Mouse (Mus musculus) limb, embryonic 11.5 days (tissue): ENCODE results near the gene Scai. TPM values are rescaled to one million over a fixed set of nuclear protein-coding genes. Genes with fewer than 3 reads are reported as not detected.
"Not testable (repeated sequence)": the region's sequence is repeated elsewhere in the genome, so short reads cannot be mapped to it uniquely, and the experiment has no call there.

Experiments used
- ATAC-seq: fragments of 200-750 bp; cut with Nextera tagmentation; 2 replicates; pipeline ENCODE4 v1.8.0; 2017; ENCODE audit warnings: low read depth; ENCODE audit not compliant: insufficient number of reproducible peaks, low FRiP score, low TSS enrichment
- DNase-seq: peaks from one replicate; pipeline ENCODE4 v3.0.0-alpha.2; 2015; ENCODE audit warnings: low spot score
- H3K27ac ChIP-seq: fragments of 300-500 bp; sonication (generic); replicated peaks from 2 replicates; pipeline ENCODE4 v1.5.1; 2014; ENCODE audit warnings: low read depth, mild to moderate bottlenecking, low read length
- H3K27me3 ChIP-seq: fragments of 300-500 bp; sonication (generic); 2 replicates; pipeline ENCODE4 v1.6.1; 2014; ENCODE audit warnings: mild to moderate bottlenecking, low read length, mixed read lengths; ENCODE audit not compliant: control insufficient read depth, insufficient read depth
- H3K36me3 ChIP-seq: fragments of 300-500 bp; sonication (generic); 2 replicates; pipeline ENCODE4 v1.6.1; 2014; ENCODE audit warnings: mild to moderate bottlenecking, low read length, moderate library complexity, mixed read lengths; ENCODE audit not compliant: control insufficient read depth, insufficient read depth
- H3K4me1 ChIP-seq: fragments of 300-500 bp; sonication (generic); 2 replicates; pipeline ENCODE4 v1.6.1; 2014; ENCODE audit warnings: low read length, mixed read lengths; ENCODE audit not compliant: control insufficient read depth, insufficient read depth
- H3K4me2 ChIP-seq: fragments of 300-500 bp; sonication (generic); 2 replicates; pipeline ENCODE4 v1.6.1; 2014; ENCODE audit warnings: low read depth, mild to moderate bottlenecking, moderate library complexity; ENCODE audit not compliant: severe bottlenecking
- H3K4me3 ChIP-seq: fragments of 300-500 bp; sonication (generic); 2 replicates; pipeline ENCODE4 v1.5.1; 2014; ENCODE audit warnings: low read depth, low read length
- H3K9ac ChIP-seq: fragments of 300-500 bp; sonication (generic); 2 replicates; pipeline ENCODE4 v1.6.1; 2014; ENCODE audit warnings: mild to moderate bottlenecking, low read length
- H3K9me3 ChIP-seq: fragments of 300-500 bp; sonication (generic); 2 replicates; pipeline ENCODE4 v1.6.1; 2016; ENCODE audit warnings: low read length; ENCODE audit not compliant: control insufficient read depth
- WGBS: fragments of 180-500 bp; shearing (Covaris S2); extraction: QIAGEN DNeasy Blood & Tissue Kit; methylation state at CpG from one replicate; pipeline ENCODE4 v1.1.7; 2014; 5-methylcytosine and 5-hydroxymethylcytosine counted together
- polyA plus RNA-seq: library from polyadenylated mRNA; unstranded; fragments of >200 nt; fragmentation: Nextera tagmentation; extraction: Ambion mirVana; gene quantifications from 2 replicates; pipeline ENCODE4 v1.2.1, GENCODE M21; 2014

Scai gene
- polyA plus RNA-seq = 11.4 and 11.7 TPM in 2 replicates

DNA sequence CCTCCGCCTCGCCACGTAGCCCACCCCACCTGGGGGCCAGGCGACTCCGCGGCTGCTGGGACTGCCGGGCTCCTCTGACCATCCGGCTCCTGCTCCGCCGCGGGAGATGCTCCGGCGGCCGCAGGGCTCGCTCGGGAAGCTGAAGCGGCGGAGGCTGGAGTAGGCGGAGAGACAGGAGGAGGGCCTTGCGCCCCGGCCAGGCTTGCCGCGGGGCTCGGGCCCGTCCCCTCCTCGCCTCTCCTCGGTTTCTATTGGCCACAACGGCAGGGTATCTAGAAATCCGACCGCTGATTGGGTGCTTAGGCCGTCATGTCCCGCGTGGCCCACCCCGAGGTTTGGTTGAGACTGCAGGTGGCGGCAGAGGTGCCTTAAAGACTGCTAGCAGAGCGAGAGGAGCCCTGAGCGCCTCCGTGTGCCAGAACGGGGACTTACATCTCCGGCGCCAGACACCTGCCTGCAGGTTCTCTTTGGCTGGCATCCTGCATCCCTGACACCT, at the start of gene Scai:
Gene Scai, minus strand, starts transcription at position 174 of the 496 bp plus-strand sequence.
- DNase-seq (peak; percentile 97), ATAC-seq (peak; percentile 100)
- WGBS = 0% methylated on average over 36 of the region's 41 CpGs

DNA sequence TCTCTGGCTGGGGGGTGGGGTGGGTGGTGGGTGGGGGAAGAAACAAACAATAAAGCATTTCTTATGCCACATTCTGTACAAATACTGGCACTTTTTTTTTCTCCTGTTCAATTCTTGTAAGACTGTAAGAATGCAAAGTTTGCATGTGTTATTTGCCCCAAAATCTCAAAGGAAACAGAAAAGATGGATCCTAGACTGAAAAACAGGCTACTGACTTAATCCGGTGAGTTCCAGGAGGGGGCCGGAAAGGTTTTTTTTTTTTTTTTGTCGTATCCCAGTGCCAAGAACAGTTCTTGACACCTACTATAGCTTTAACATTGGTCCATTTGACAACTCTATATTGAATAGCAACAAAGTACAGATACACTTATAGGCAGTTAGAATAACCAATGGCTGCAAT, 36.2 kb upstream of the Scai start:
- Histone ChIP-seq H3K9me3 (no peaks in the 10 kb centered on the region), H3K27ac (no peak overlapping the region; the same call in 1 of the 2 replicates), H3K27me3 (no peaks in the 10 kb centered on the region), H3K4me3 (peak overlapping the region; percentile 75), H3K36me3 (no peaks in the 10 kb centered on the region), H3K4me1 (no peaks in the 10 kb centered on the region), H3K9ac (0 out of 2 replicates have a peak overlapping the region, but pooled peaks have one; percentile 81), H3K4me2 (peak overlapping the region; percentile 38)
- no peak for DNase-seq
- 39% methylated on average over 3 of the region's 3 CpGs for WGBS
- no peak for ATAC-seq

More for the DNA sequence above, at the start of gene Scai:
- peak within 1 kb of the TSS; percentile 95 for H3K27ac ChIP-seq
- peak within 1 kb of the TSS; percentile 52 for H3K4me2 ChIP-seq
- H3K4me3 ChIP-seq = peak within 1 kb of the TSS; percentile 79
- H3K9me3 ChIP-seq = no peaks in the 10 kb centered on the region
- H3K36me3 ChIP-seq = peaks cover 2% of the 10 kb centered on the region; the same call in 1 of the 2 replicates
- peak within 1 kb of the TSS; percentile 91 for H3K9ac ChIP-seq
- H3K4me1 ChIP-seq = 0 out of 2 replicates have a peak, but pooled peaks cover 5% of the 10 kb centered on the region
- H3K27me3 ChIP-seq = no peaks in the 10 kb centered on the region

DNA sequence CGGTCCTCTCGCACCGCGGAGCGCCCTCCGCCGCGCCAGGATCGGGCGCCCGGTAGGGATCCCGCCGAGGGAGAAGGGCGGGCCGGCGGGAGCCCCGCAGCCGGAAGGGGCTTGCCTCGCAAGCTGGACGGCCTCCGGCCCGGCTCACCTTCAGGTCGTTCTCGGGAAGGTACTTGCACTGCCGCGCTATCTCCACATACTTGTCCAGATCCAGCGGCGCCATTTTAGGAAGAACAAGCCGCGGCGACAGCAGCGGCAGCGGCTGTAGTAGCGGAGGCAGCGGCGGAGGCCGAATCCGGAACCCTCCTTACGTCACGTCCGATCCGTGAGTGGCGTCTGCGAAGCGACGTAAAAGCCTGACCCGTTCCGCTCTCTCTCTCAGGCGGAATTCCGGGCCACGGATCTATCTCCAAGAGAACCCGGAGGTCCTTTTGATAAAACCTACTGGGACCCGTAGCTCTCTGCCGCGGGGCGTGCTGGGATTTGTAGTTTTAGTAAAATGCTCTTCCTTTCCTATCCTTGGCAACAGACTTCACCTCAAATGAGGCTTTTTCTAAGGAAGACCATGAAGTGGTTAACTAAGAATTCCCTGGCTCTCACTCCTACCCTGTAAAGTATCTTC, 35.6 kb upstream of the Scai start, which contains the start of gene Ppp6c:
Gene Ppp6c, minus strand, starts transcription at position 433 of the 622 bp plus-strand sequence.
- H3K27ac ChIP-seq = peak within 1 kb of the TSS; percentile 85

DNA sequence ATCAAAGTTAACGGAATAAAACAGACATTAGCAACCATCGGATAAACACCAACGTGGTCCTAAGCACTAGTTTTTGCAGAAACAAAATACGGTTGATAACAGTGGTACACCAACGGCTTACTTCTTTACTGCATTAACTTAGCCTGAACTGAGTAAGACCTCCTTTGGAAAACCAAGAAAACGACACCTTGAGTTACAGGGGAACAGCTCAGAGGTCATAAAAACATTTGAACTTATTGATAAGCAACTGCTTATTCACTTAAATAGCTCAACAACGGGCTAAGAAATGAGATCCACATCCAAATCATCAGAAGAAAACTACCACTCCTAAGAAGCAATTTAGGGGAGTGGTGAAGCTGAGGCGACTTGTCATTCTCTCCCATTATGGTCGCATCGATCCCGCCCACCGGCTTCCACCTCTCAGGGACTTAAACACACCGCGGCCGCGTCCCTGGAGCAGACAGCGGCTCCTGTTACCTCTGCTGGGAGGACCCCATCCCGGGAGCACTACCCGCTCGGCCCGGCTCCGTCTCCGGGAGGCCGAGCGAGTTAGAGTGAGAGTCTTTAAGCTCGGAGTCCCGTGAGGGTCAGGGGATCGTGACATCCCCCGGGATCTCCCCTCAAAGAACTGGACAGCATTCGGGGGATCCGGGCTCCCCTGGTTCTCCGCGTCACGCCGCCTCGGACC, 34.9 kb upstream of the Scai start:
- ATAC-seq, H3K27me3 ChIP-seq, H3K4me1 ChIP-seq, H3K9me3 ChIP-seq, H3K36me3 ChIP-seq: not testable (repeated sequence)
- peak overlapping the region; percentile 62 for H3K4me2 ChIP-seq
- 6% methylated on average over 32 of the region's 36 CpGs for WGBS
- peak overlapping the region; percentile 85; the same call in 1 of the 2 replicates for H3K27ac ChIP-seq
- peak; percentile 28 for DNase-seq
- H3K9ac ChIP-seq = peak overlapping the region; percentile 81
- H3K4me3 ChIP-seq = peak overlapping the region; percentile 75

More for the DNA sequence above, 35.6 kb upstream of the Scai start, which contains the start of gene Ppp6c:
- Histone ChIP-seq H3K36me3 (no peaks in the 10 kb centered on the region), H3K4me1 (no peaks in the 10 kb centered on the region), H3K4me2 (peak within 1 kb of the TSS; percentile 62), H3K4me3 (peak within 1 kb of the TSS; percentile 75), H3K9ac (peak within 1 kb of the TSS; percentile 81), H3K9me3 (no peaks in the 10 kb centered on the region), H3K27me3 (no peaks in the 10 kb centered on the region)
- under 1% methylated on average over 50 of the region's 56 CpGs for WGBS
- ATAC-seq (peak; percentile 97), DNase-seq (peak; percentile 94)

DNA sequence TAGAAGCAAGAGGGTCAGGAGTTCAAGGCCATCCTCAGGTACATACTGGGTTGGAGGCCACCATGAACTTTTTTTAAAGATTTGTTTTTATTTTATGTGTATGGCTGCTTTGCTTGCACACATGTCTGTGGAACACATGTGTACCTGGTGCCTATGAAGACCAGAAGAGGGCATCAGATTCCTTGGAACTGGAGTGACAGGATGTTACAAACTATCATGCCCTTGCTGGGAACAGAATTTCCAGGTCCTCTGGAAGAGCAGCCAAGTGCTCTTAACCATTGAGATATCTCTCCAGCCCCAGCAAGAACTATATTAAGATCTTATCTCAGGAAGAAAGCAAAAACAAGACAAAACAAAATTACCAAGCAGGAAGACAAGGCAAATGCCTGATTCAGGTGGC, 34.1 kb upstream of the Scai start:
- no peak overlapping the region for H3K9ac ChIP-seq
- H3K4me3 ChIP-seq = no peak overlapping the region
- no peak for DNase-seq

DNA sequence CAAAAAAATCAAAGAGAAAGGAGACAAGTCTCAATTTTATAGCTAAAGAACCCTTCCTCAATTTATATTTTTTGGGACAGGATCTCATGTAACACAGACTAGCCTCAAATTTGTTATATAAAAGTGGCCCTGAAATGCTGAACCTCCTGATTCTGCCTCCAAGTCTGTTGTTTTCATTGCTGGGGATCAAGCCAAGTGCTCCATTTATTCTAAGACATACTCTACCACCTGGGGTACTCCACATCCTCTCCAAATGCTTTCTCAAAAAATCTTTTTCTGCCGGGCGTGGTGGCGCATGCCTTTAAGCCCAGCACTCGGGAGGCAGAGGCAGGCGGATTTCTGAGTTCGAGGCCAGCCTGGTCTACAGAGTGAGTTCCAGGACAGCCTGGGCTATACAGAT, 29.5 kb upstream of the Scai start:
- DNase-seq = no peak
- WGBS = 93% methylated on average over 6 of the region's 6 CpGs
- Histone ChIP-seq H3K4me2 (no peak overlapping the region), H3K4me1 (no peaks in the 10 kb centered on the region), H3K27me3 (no peaks in the 10 kb centered on the region), H3K9me3 (no peaks in the 10 kb centered on the region), H3K36me3 (no peaks in the 10 kb centered on the region), H3K9ac (no peak overlapping the region), H3K27ac (no peak overlapping the region), H3K4me3 (no peak overlapping the region)
- no peak for ATAC-seq

More for the DNA sequence above, 34.1 kb upstream of the Scai start:
- no peak overlapping the region for H3K27ac ChIP-seq
- no peaks in the 10 kb centered on the region for H3K9me3 ChIP-seq
- H3K27me3 ChIP-seq = no peaks in the 10 kb centered on the region
- no peak for ATAC-seq
- no peaks in the 10 kb centered on the region for H3K36me3 ChIP-seq
- no peaks in the 10 kb centered on the region for H3K4me1 ChIP-seq
- peak overlapping the region; percentile 62; the same call in 1 of the 2 replicates for H3K4me2 ChIP-seq

DNA sequence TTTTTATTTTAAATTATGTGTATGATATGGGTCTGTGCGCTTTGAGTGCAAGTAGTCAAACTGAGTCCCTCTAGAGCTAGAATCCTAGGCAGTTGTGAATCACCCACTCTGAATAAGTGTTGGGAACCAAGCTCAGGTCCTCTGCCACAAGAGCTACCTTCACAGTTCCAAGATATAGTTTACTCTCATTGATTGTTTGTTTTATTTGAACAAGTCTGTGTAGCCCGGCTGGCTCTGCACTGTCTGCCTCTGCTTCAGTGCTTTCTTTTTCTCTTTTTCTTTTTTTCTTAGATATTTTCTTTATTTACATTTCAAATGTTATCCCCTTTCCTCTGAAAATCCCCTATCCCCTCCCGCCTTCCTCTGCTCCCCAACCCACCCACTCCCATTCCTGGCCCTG, 28.5 kb upstream of the Scai start:
- no peak overlapping the region for H3K4me2 ChIP-seq
- H3K27ac ChIP-seq = no peak overlapping the region
- no peak for DNase-seq
- no peaks in the 10 kb centered on the region for H3K36me3 ChIP-seq
- no peak overlapping the region for H3K9ac ChIP-seq
- no peaks in the 10 kb centered on the region for H3K27me3 ChIP-seq
- no peaks in the 10 kb centered on the region for H3K4me1 ChIP-seq
- no peak overlapping the region for H3K4me3 ChIP-seq
- no peak for ATAC-seq
- 98% methylated on average over 3 of the region's 3 CpGs for WGBS
- H3K9me3 ChIP-seq = no peaks in the 10 kb centered on the region

DNA sequence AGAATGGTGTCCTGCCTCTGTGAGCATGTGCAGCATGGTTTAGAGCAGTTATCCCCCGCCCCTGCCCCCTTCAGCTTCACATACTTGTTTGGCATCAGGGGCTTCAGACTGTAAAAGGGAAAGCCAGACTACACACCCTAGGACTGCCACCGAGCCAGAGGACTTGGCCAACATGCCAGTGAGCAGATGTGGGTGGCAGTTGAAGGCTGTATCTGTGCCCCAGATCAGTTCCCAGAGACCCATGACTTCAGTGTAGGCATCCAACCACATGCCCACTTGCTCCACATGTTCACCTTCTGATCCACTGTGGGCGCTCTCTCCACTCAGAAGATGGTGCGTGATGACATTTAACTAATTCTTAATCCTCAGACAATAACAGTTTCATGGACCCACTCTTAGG, 26.6 kb upstream of the Scai start:
- Histone ChIP-seq H3K4me2 (no peak overlapping the region), H3K27ac (no peak overlapping the region), H3K27me3 (no peaks in the 10 kb centered on the region), H3K4me3 (no peak overlapping the region), H3K9ac (no peak overlapping the region), H3K36me3 (no peaks in the 10 kb centered on the region), H3K9me3 (no peaks in the 10 kb centered on the region), H3K4me1 (no peaks in the 10 kb centered on the region)
- WGBS = 98% methylated on average over 4 of the region's 4 CpGs
- no peak for DNase-seq
- no peak for ATAC-seq
